Mouse (Mus musculus) liver, embryonic 14.5 days (tissue): ENCODE data around the gene Fam50a. TPM values are rescaled to one million over a fixed set of nuclear protein-coding genes. Genes with fewer than 3 reads are reported as not detected.

Experiments used
- ATAC-seq: fragments of 200-750 bp; cut with Nextera tagmentation; 2 replicates; pipeline ENCODE4 v1.8.0; 2017; ENCODE audit warnings: moderate number of reproducible peaks, mild to moderate bottlenecking, moderate library complexity; ENCODE audit not compliant: insufficient read depth
- DNase-seq, 3 experiments: peaks; one replicate each; pipeline ENCODE4 v3.0.0-alpha.2; 2012 to 2013; ENCODE audit warnings: low read depth in 3 of 3, low spot score in 3 of 3
- H3K27ac ChIP-seq: fragments of 300-500 bp; sonication (generic); 2 replicates; pipeline ENCODE4 v1.5.1; 2014; ENCODE audit warnings: moderate library complexity, mild to moderate bottlenecking, control low read depth, inconsistent platforms
- H3K27me3 ChIP-seq: fragments of 300-500 bp; sonication (generic); 2 replicates; pipeline ENCODE4 v1.6.1; 2014; ENCODE audit warnings: mild to moderate bottlenecking, low read length, moderate library complexity; ENCODE audit not compliant: control insufficient read depth, insufficient read depth
- H3K36me3 ChIP-seq: fragments of 300-500 bp; sonication (generic); replicated peaks from 2 replicates; pipeline ENCODE4 v1.6.1; 2014; ENCODE audit warnings: low read depth; ENCODE audit not compliant: control insufficient read depth, insufficient read depth
- H3K4me1 ChIP-seq, 2 experiments: fragments of 200-500 bp in 1 of 2; fragments of 300-500 bp in 1 of 2; sonication (generic) in 1 of 2; replicated peaks; 2 replicates each; pipeline ENCODE4 v1.6.1; 2012 to 2014; ENCODE audit warnings: antibody characterized with exemption in 1 of 2, inconsistent platforms in 1 of 2, low read length in 1 of 2; ENCODE audit not compliant: control insufficient read depth in 2 of 2, insufficient read depth in 2 of 2
- H3K4me2 ChIP-seq: fragments of 300-500 bp; sonication (generic); 2 replicates; pipeline ENCODE4 v1.6.1; 2014; ENCODE audit warnings: low read depth, mild to moderate bottlenecking, control low read depth, moderate library complexity
- H3K4me3 ChIP-seq, 2 experiments: fragments of 200-500 bp in 1 of 2; fragments of 300-500 bp in 1 of 2; sonication (generic) in 1 of 2; 2 replicates each; pipeline ENCODE4 v1.5.1; 2012 to 2014; ENCODE audit warnings: low read depth in 2 of 2, low read length in 2 of 2, mild to moderate bottlenecking in 2 of 2, control low read depth in 1 of 2, inconsistent platforms in 1 of 2, moderate library complexity in 1 of 2; ENCODE audit not compliant: insufficient read depth in 1 of 2
- H3K9ac ChIP-seq: fragments of 300-500 bp; sonication (generic); replicated peaks from 2 replicates; pipeline ENCODE4 v1.6.1; 2014; ENCODE audit warnings: mild to moderate bottlenecking, control low read depth, moderate library complexity
- H3K9me3 ChIP-seq: fragments of 300-500 bp; sonication (generic); 2 replicates; pipeline ENCODE4 v1.6.1; 2016; ENCODE audit warnings: low read length, mixed read lengths; ENCODE audit not compliant: control insufficient read depth
- CTCF ChIP-seq: IDR thresholded peaks from 2 replicates; pipeline ENCODE4 v1.5.1; 2016; ENCODE audit warnings: antibody characterized with exemption, low read depth, control low read depth
- EP300 ChIP-seq: IDR thresholded peaks from 2 replicates; pipeline ENCODE4 v1.6.1; 2016; ENCODE audit warnings: antibody characterized with exemption, low read depth
- WGBS: fragments of 180-500 bp; shearing (Covaris S2); extraction: QIAGEN DNeasy Blood & Tissue Kit; methylation state at CpG from one replicate; pipeline ENCODE4 v1.1.7; 2014; ENCODE audit not compliant: insufficient replicate concordance; 5-methylcytosine and 5-hydroxymethylcytosine counted together
- polyA plus RNA-seq, 2 experiments: library from polyadenylated mRNA; depleted of rRNA in 1 of 2; stranded (reverse) in 1 of 2; unstranded in 1 of 2; fragments of >200 nt; fragmentation: Nextera tagmentation in 1 of 2; extraction: Ambion mirVana in 1 of 2; gene quantifications; 2 replicates each; pipeline versions ENCODE4 v1.2.1 to v1.2.3; 2012 to 2014

Gene Fam50a
- polyA plus RNA-seq, 2 experiments = 20.7 to 21.3 TPM

GRCm38 (mm10) chrX:74273422-74274322 is 39.2 kb upstream of the Fam50a start:
- no peak overlapping the region for H3K4me2 ChIP-seq
- peaks cover 10% of the 10 kb centered on the region; the same call in 1 of the 2 replicates for H3K36me3 ChIP-seq
- H3K9ac ChIP-seq = no peak overlapping the region
- no peak overlapping the region for H3K27ac ChIP-seq
- DNase-seq (no peak), ATAC-seq (no peak)
- H3K9me3 ChIP-seq = no peaks in the 10 kb centered on the region
- TF ChIP-seq EP300 (no peak), CTCF (no peak)
- WGBS = 23% methylated on average over 10 of the region's 10 CpGs
- H3K27me3 ChIP-seq = no peaks in the 10 kb centered on the region
- H3K4me3 ChIP-seq = no peak overlapping the region
- H3K4me1 ChIP-seq = peaks cover 3 to 9% of the 10 kb centered on the region in 2 experiments; a peak in 3 of 4 replicates

- WGBS = 59% methylated on average over 8 of the region's 8 CpGs
- ATAC-seq = no peak
- H3K36me3 ChIP-seq = peaks cover 3% of the 10 kb centered on the region; the same call in 1 of the 2 replicates
- no peaks in the 10 kb centered on the region for H3K9me3 ChIP-seq
- no peak overlapping the region for H3K9ac ChIP-seq
- no peak overlapping the region for H3K27ac ChIP-seq
- no peak overlapping the region for H3K4me3 ChIP-seq
- H3K4me2 ChIP-seq = no peak overlapping the region
- DNase-seq = no peak
- H3K27me3 ChIP-seq = no peaks in the 10 kb centered on the region
- H3K4me1 ChIP-seq = peaks cover 0 to 8% of the 10 kb centered on the region in 2 experiments; a peak in 1 of 4 replicates
- TF ChIP-seq EP300 (no peak), CTCF (no peak)
Measured at GRCm38 (mm10) chrX:74277916-74278315, 34.9 kb upstream of the Fam50a start.

GRCm38 (mm10) chrX:74281041-74281731 is 31.6 kb upstream of the Fam50a start:
- Histone ChIP-seq H3K9me3 (no peaks in the 10 kb centered on the region), H3K4me3 (peak overlapping the region; percentile 65 to 82), H3K4me1 (peaks cover 0 to 12% of the 10 kb centered on the region in 2 experiments; a peak in 3 of 4 replicates), H3K27ac (peak overlapping the region; percentile 88), H3K4me2 (peak overlapping the region; percentile 91), H3K27me3 (no peaks in the 10 kb centered on the region), H3K36me3 (no peaks in the 10 kb centered on the region), H3K9ac (peak overlapping the region; percentile 78)
- DNase-seq = no peak
- ATAC-seq = no peak
- 7% methylated on average over 14 of the region's 14 CpGs for WGBS
- TF ChIP-seq CTCF = no peak
- no peak for TF ChIP-seq EP300

GRCm38 (mm10) chrX:74281732-74282394 is 31.0 kb upstream of the Fam50a start, which contains the start of the genes Taz and Dnase1l1:
Gene Taz, plus strand, starts transcription at chrX:74281912.
Gene Dnase1l1, minus strand, starts transcription at chrX:74282337.
- peak; percentile 85 to 87 (median 85) for DNase-seq
- TF ChIP-seq CTCF = peak; percentile 51
- no peak for TF ChIP-seq EP300
- Histone ChIP-seq H3K36me3 (no peaks in the 10 kb centered on the region), H3K9me3 (no peaks in the 10 kb centered on the region), H3K27ac (peak within 1 kb of the TSS; percentile 88), H3K9ac (peak within 1 kb of the TSS; percentile 78), H3K4me2 (peak within 1 kb of the TSS; percentile 91), H3K27me3 (no peaks in the 10 kb centered on the region), H3K4me3 (peak within 1 kb of the TSS; percentile 65 to 99), H3K4me1 (peaks cover 0 to 12% of the 10 kb centered on the region in 2 experiments; a peak in 3 of 4 replicates)
- WGBS = 9% methylated on average over 16 of the region's 16 CpGs
- peak; percentile 95 for ATAC-seq
